Mouse (Mus musculus): ENCODE measurements around the gene Pcsk6. TPM values are rescaled to one million over a fixed set of nuclear protein-coding genes. Genes with fewer than 3 reads are reported as not detected.
A peak's percentile ranks its signal among the peaks of the same experiment; 100 is the strongest.
"Not testable (repeated sequence)": the region's sequence is repeated elsewhere in the genome, so short reads cannot be mapped to it uniquely, and the experiment has no call there.

The Pcsk6 gene
- polyA plus RNA-seq, 1 experiment from 2014 or later, result 2.9 TPM

GRCm38 (mm10) chr7:66048446-66049230 lies 187.1 kb downstream of the Pcsk6 start:
- no peak for ATAC-seq (replicated peaks; ENCODE audit: low FRiP score)
- Histone ChIP-seq H3K4me2 (no peak overlapping the region), H3K4me3 (replicated peaks) (no peak overlapping the region), H3K27me3 (no peaks in the 10 kb centered on the region), H3K36me3 (no peaks in the 10 kb centered on the region), H3K9me3 (replicated peaks) (no peaks in the 10 kb centered on the region), H3K9ac (no peak overlapping the region), H3K4me1 (peaks cover 14% of the 10 kb centered on the region; the same call in 1 of the 2 replicates), H3K27ac (no peak overlapping the region)
- 84% methylated on average over 12 of the region's 12 CpGs for WGBS

GRCm38 (mm10) chr7:66053946-66054483 lies 192.5 kb downstream of the Pcsk6 start:
- Histone ChIP-seq H3K4me2 (no peak overlapping the region), H3K4me3 (replicated peaks) (no peak overlapping the region), H3K27me3 (0 out of 2 replicates have a peak, but pooled peaks cover 3% of the 10 kb centered on the region), H3K9me3 (replicated peaks) (no peaks in the 10 kb centered on the region), H3K4me1 (no peaks in the 10 kb centered on the region), H3K27ac (no peak overlapping the region), H3K36me3 (no peaks in the 10 kb centered on the region), H3K9ac (no peak overlapping the region)
- ATAC-seq (replicated peaks; ENCODE audit: low FRiP score), result no peak
- WGBS, result 92% methylated on average over 4 of the region's 4 CpGs

- not testable (repeated sequence) for H3K27me3 ChIP-seq; H3K27ac ChIP-seq; H3K36me3 ChIP-seq; ATAC-seq (replicated peaks; ENCODE audit: low FRiP score); H3K4me3 ChIP-seq (replicated peaks); H3K4me1 ChIP-seq; H3K4me2 ChIP-seq; H3K9me3 ChIP-seq (replicated peaks); H3K9ac ChIP-seq
- WGBS, result 8% methylated on average over 2 of the region's 2 CpGs
Observed at GRCm38 (mm10) chr7:66055356-66055755, 193.8 kb downstream of the Pcsk6 start.

- H3K4me2 ChIP-seq, result peak within 1 kb of the TSS; percentile 76
- H3K9me3 ChIP-seq (replicated peaks), result no peaks in the 10 kb centered on the region
- peaks cover 17% of the 10 kb centered on the region for H3K4me1 ChIP-seq
- peak within 1 kb of the TSS; percentile 99 for H3K4me3 ChIP-seq (replicated peaks)
- no peak for ATAC-seq (replicated peaks; ENCODE audit: low FRiP score)
- 0 out of 2 replicates have a peak, but pooled peaks cover 3% of the 10 kb centered on the region for H3K27me3 ChIP-seq
- H3K27ac ChIP-seq, result no peak within 1 kb of the TSS
- peaks cover 15% of the 10 kb centered on the region for H3K36me3 ChIP-seq
- WGBS, result 81% methylated on average over 1 of the region's 1 CpGs
- peak within 1 kb of the TSS; percentile 89 for H3K9ac ChIP-seq
Observed at GRCm38 (mm10) chr7:66058703-66059102, 197.2 kb downstream of the Pcsk6 start, which contains the start of gene Snrpa1. Gene Snrpa1, plus strand, starts transcription at chr7:66059003.

DNA sequence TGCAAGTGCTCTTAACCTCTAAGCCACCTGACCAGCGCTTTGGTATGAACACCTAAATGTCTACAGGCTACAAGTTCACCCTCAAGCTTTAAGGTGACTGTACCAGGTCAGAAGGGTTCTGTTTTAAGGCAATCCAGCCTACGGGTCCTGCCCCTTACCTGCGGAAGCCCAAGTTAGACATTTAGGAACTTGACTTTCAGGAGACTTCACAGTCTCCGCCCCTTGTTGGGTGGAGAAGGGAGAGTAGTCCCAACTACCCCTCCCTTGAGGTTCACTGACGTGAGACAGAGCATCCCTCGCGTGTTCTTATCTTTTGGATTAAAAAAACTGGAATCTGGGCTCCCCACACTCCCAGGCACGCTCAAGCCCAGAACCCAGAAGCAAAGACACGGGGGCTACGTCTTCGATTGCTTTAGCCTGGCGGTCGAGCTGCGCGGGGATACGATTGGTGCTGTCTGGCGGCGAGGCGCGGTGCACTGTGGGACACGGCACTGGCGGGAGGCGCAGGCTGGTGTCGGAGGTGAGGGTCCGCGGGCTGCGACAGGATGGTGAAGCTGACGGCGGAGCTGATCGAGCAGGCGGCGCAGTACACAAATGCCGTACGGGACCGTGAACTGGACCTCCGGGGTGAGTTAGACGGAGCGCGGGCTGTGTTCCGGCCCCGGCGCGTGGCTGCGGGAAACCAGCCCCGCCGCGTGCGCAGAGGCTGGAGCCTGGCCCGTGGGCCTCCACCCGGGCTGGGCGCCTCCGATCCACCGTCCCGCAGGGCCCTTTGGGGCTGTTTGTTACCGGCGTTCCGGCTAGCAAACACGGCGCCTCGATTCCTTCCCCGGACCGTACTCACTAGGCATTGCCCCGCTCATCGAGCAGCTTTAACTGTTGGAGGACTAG lies 198.8 kb downstream of the Pcsk6 start:
- peak; percentile 95 for ATAC-seq (replicated peaks; ENCODE audit: low FRiP score)
- peak overlapping the region; percentile 76 for H3K4me2 ChIP-seq
- H3K9me3 ChIP-seq (replicated peaks), result no peaks in the 10 kb centered on the region
- peak overlapping the region; percentile 87 for H3K27ac ChIP-seq
- peaks cover 17% of the 10 kb centered on the region for H3K4me1 ChIP-seq
- peaks cover 27% of the 10 kb centered on the region for H3K36me3 ChIP-seq
- H3K27me3 ChIP-seq, result 0 out of 2 replicates have a peak, but pooled peaks cover 3% of the 10 kb centered on the region
- H3K9ac ChIP-seq, result peak overlapping the region; percentile 89
- H3K4me3 ChIP-seq (replicated peaks), result peak overlapping the region; percentile 99
- WGBS, result under 1% methylated on average over 64 of the region's 64 CpGs

GRCm38 (mm10) chr7:66061057-66061456 lies 199.5 kb downstream of the Pcsk6 start:
- peak overlapping the region; percentile 76 for H3K4me2 ChIP-seq
- H3K9ac ChIP-seq, result peak overlapping the region; percentile 89
- no peaks in the 10 kb centered on the region for H3K9me3 ChIP-seq (replicated peaks)
- 0 out of 2 replicates have a peak, but pooled peaks cover 3% of the 10 kb centered on the region for H3K27me3 ChIP-seq
- peak overlapping the region; percentile 87; the same call in 1 of the 2 replicates for H3K27ac ChIP-seq
- WGBS, result 1% methylated on average over 14 of the region's 14 CpGs
- H3K4me1 ChIP-seq, result peaks cover 17% of the 10 kb centered on the region
- no peak for ATAC-seq (replicated peaks; ENCODE audit: low FRiP score)
- H3K36me3 ChIP-seq, result peaks cover 34% of the 10 kb centered on the region
- peak overlapping the region; percentile 99 for H3K4me3 ChIP-seq (replicated peaks)

- no peaks in the 10 kb centered on the region for H3K27me3 ChIP-seq
- 0 out of 2 replicates have a peak overlapping the region, but pooled peaks have one; percentile 6 for H3K27ac ChIP-seq
- no peak overlapping the region for H3K9ac ChIP-seq
- 57% methylated on average over 2 of the region's 2 CpGs for WGBS
- no peak overlapping the region for H3K4me3 ChIP-seq (replicated peaks)
- no peak for ATAC-seq (replicated peaks; ENCODE audit: low FRiP score)
- H3K36me3 ChIP-seq, result peaks cover 61% of the 10 kb centered on the region
- H3K4me2 ChIP-seq, result no peak overlapping the region
- H3K9me3 ChIP-seq (replicated peaks), result no peaks in the 10 kb centered on the region
- peaks cover 21% of the 10 kb centered on the region for H3K4me1 ChIP-seq
Observed at GRCm38 (mm10) chr7:66076411-66076810, 214.9 kb downstream of the Pcsk6 start.

GRCm38 (mm10) chr7:66079364-66080230 lies 218.1 kb downstream of the Pcsk6 start, which contains the start of gene Selenos:
Gene Selenos, plus strand, starts transcription at chr7:66079649.
- ATAC-seq (replicated peaks; ENCODE audit: low FRiP score), result peak; percentile 100
- Histone ChIP-seq H3K27me3 (no peaks in the 10 kb centered on the region), H3K9ac (peak within 1 kb of the TSS; percentile 71), H3K4me1 (peaks cover 33% of the 10 kb centered on the region), H3K4me2 (peak within 1 kb of the TSS; percentile 81), H3K36me3 (peaks cover 56% of the 10 kb centered on the region), H3K4me3 (replicated peaks) (peak within 1 kb of the TSS; percentile 80), H3K27ac (peak within 1 kb of the TSS; percentile 91), H3K9me3 (replicated peaks) (no peaks in the 10 kb centered on the region)
- under 1% methylated on average over 65 of the region's 65 CpGs for WGBS

- Histone ChIP-seq H3K9ac (peak overlapping the region; percentile 71), H3K4me1 (peaks cover 33% of the 10 kb centered on the region), H3K27me3 (no peaks in the 10 kb centered on the region), H3K36me3 (peaks cover 56% of the 10 kb centered on the region), H3K4me2 (peak overlapping the region; percentile 81), H3K4me3 (replicated peaks) (peak overlapping the region; percentile 80), H3K27ac (peak overlapping the region; percentile 91), H3K9me3 (replicated peaks) (no peaks in the 10 kb centered on the region)
- 40% methylated on average over 5 of the region's 5 CpGs for WGBS
- ATAC-seq (replicated peaks; ENCODE audit: low FRiP score), result no peak
Observed at GRCm38 (mm10) chr7:66080231-66080613, 218.7 kb downstream of the Pcsk6 start.

- Histone ChIP-seq H3K9me3 (replicated peaks) (no peaks in the 10 kb centered on the region), H3K9ac (no peak overlapping the region), H3K27ac (no peak overlapping the region), H3K4me1 (peaks cover 28% of the 10 kb centered on the region), H3K4me2 (no peak overlapping the region), H3K36me3 (peaks cover 71% of the 10 kb centered on the region), H3K27me3 (no peaks in the 10 kb centered on the region), H3K4me3 (replicated peaks) (no peak overlapping the region)
- 79% methylated on average over 6 of the region's 6 CpGs for WGBS
- ATAC-seq (replicated peaks; ENCODE audit: low FRiP score), result no peak
Observed at GRCm38 (mm10) chr7:66083757-66084156, 222.2 kb downstream of the Pcsk6 start.

GRCm38 (mm10) chr7:66084546-66084945 lies 223.0 kb downstream of the Pcsk6 start:
- peaks cover 79% of the 10 kb centered on the region for H3K36me3 ChIP-seq
- peaks cover 24% of the 10 kb centered on the region for H3K4me1 ChIP-seq
- WGBS, result 76% methylated on average over 7 of the region's 7 CpGs
- no peaks in the 10 kb centered on the region for H3K27me3 ChIP-seq
- no peak overlapping the region for H3K4me2 ChIP-seq
- no peak overlapping the region for H3K27ac ChIP-seq
- no peak overlapping the region for H3K9ac ChIP-seq
- ATAC-seq (replicated peaks; ENCODE audit: low FRiP score), result no peak
- no peaks in the 10 kb centered on the region for H3K9me3 ChIP-seq (replicated peaks)
- no peak overlapping the region for H3K4me3 ChIP-seq (replicated peaks)
